Mouse (Mus musculus) spleen, postnatal 14 days (tissue): ENCODE results near the gene Ube2i.

Experiments
- DNase-seq, 2 experiments: peaks; one replicate each; pipeline ENCODE4 v3.0.0; 2021 to 2022; ENCODE audit warnings: low spot score in 2 of 2

The Ube2i gene

GRCm38 (mm10) chr17:25218967-25219366, 55.5 kb downstream of the Ube2i start:
- DNase-seq: no peak

DNA sequence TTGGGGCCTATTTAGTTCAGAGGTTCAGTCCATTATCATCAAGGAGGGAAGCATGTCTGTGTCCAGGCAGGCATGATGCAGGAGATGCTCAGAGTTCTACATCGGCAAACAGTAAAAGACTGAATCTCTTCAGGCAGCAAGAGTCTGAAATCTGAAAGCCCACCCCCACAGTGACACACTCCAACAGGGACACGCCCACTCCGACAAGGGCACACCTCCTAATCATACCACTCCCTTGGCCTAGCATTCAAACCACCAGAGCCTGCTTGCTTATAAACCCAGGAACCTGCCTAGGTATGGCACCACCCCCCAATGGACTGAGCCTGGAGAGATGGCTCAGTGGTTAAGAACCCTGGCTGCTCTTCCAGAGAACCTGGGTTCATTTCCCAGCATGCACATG, 59.0 kb downstream of the Ube2i start:
- no peak for DNase-seq
